Mouse (Mus musculus): Measurements from ENCODE around the gene Treh. TPM values are rescaled to one million over a fixed set of nuclear protein-coding genes. Genes with fewer than 3 reads are reported as not detected.

The Treh gene
- polyA plus RNA-seq, 1 experiment from 2014 or later, result not detected

GRCm38 (mm10) chr9:44645924-44646323 is 27.1 kb upstream of the Treh start:
- H3K4me1 ChIP-seq (replicated peaks), result peaks cover 3% of the 10 kb centered on the region; the same call in 1 of the 2 replicates
- H3K27me3 ChIP-seq, result no peaks in the 10 kb centered on the region
- H3K4me2 ChIP-seq, result peak overlapping the region; percentile 36; the same call in 1 of the 2 replicates
- ATAC-seq (replicated peaks; ENCODE audit: insufficient number of reproducible peaks, insufficient read depth, low FRiP score, low read depth), result no peak
- peaks cover under 1% of the 10 kb centered on the region; the same call in 1 of the 2 replicates for H3K36me3 ChIP-seq
- no peak overlapping the region for H3K27ac ChIP-seq
- no peak overlapping the region for H3K4me3 ChIP-seq
- no peaks in the 10 kb centered on the region for H3K9me3 ChIP-seq (replicated peaks)
- H3K9ac ChIP-seq, result no peak overlapping the region
- 55% methylated on average over 15 of the region's 15 CpGs for WGBS

DNA sequence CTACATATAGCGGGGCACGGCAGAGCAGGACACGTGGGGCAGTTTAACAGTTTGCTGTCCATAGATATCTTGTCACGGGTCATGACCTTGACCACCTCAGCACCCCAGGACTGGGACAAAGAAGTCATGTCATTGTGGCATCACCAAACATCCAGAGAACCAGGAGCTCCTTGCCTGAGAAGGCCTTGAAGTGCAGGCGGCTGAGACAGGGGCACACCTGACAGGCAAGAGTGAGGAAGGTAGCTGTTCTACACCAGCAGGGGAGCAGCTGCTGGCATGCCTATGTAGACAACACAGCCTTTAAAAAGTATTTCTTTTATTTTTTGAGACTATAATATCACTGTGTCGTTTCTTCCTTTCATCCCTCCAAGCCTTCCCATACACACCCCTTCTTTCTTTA is 26.7 kb upstream of the Treh start:
- Histone ChIP-seq H3K9ac (no peak overlapping the region), H3K4me1 (replicated peaks) (peaks cover 3% of the 10 kb centered on the region; the same call in 1 of the 2 replicates), H3K27me3 (no peaks in the 10 kb centered on the region), H3K9me3 (replicated peaks) (no peaks in the 10 kb centered on the region), H3K4me3 (no peak overlapping the region), H3K27ac (no peak overlapping the region), H3K4me2 (peak overlapping the region; percentile 36; the same call in 1 of the 2 replicates), H3K36me3 (no peaks in the 10 kb centered on the region)
- 68% methylated on average over 6 of the region's 6 CpGs for WGBS
- no peak for ATAC-seq (replicated peaks; ENCODE audit: insufficient number of reproducible peaks, insufficient read depth, low FRiP score, low read depth)

DNA sequence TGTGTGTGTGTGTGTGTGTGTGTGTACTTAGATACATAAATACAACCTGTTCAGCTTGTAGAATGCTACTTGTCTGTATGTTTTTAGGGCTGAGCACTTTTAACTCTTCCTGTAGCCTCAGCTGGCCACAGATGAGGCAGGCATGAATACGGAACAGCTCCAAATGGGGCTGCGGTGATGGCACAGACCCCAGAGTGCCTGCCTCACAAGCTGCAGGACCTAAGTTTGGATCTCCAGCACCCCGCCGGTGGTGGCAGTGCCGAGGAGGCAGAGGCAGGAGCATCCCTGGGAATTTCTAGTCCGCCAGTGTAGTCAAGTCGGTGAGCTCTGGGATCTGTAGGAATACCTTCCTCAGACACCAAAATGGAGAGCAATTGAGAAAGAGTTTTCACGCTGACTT is 26.0 kb upstream of the Treh start:
- no peaks in the 10 kb centered on the region for H3K36me3 ChIP-seq
- H3K4me1 ChIP-seq (replicated peaks), result peaks cover 3% of the 10 kb centered on the region; the same call in 1 of the 2 replicates
- ATAC-seq (replicated peaks; ENCODE audit: insufficient number of reproducible peaks, insufficient read depth, low FRiP score, low read depth), result no peak
- WGBS, result 90% methylated on average over 8 of the region's 8 CpGs
- no peak overlapping the region for H3K4me2 ChIP-seq
- H3K9ac ChIP-seq, result no peak overlapping the region
- no peak overlapping the region for H3K4me3 ChIP-seq
- H3K9me3 ChIP-seq (replicated peaks), result no peaks in the 10 kb centered on the region
- no peak overlapping the region for H3K27ac ChIP-seq
- no peaks in the 10 kb centered on the region for H3K27me3 ChIP-seq

GRCm38 (mm10) chr9:44647656-44648055 is 25.4 kb upstream of the Treh start:
- Histone ChIP-seq H3K9ac (no peak overlapping the region), H3K36me3 (no peaks in the 10 kb centered on the region), H3K4me1 (replicated peaks) (peaks cover 3% of the 10 kb centered on the region; the same call in 1 of the 2 replicates), H3K9me3 (replicated peaks) (no peaks in the 10 kb centered on the region), H3K27ac (no peak overlapping the region), H3K4me3 (no peak overlapping the region), H3K27me3 (no peaks in the 10 kb centered on the region), H3K4me2 (no peak overlapping the region)
- no peak for ATAC-seq (replicated peaks; ENCODE audit: insufficient number of reproducible peaks, insufficient read depth, low FRiP score, low read depth)
- WGBS, result 79% methylated on average over 4 of the region's 4 CpGs

GRCm38 (mm10) chr9:44648881-44649281 is 24.2 kb upstream of the Treh start:
- 65% methylated on average over 7 of the region's 7 CpGs for WGBS
- H3K4me1 ChIP-seq (replicated peaks), result peaks cover 3% of the 10 kb centered on the region; the same call in 1 of the 2 replicates
- no peak overlapping the region for H3K27ac ChIP-seq
- no peaks in the 10 kb centered on the region for H3K36me3 ChIP-seq
- no peak overlapping the region for H3K9ac ChIP-seq
- no peak overlapping the region for H3K4me2 ChIP-seq
- no peak overlapping the region for H3K4me3 ChIP-seq
- no peaks in the 10 kb centered on the region for H3K27me3 ChIP-seq
- no peaks in the 10 kb centered on the region for H3K9me3 ChIP-seq (replicated peaks)
- no peak for ATAC-seq (replicated peaks; ENCODE audit: insufficient number of reproducible peaks, insufficient read depth, low FRiP score, low read depth)

GRCm38 (mm10) chr9:44652027-44652426 is 21.0 kb upstream of the Treh start:
- 8% methylated on average over 8 of the region's 8 CpGs for WGBS
- Histone ChIP-seq H3K27me3 (no peaks in the 10 kb centered on the region), H3K4me3 (no peak overlapping the region), H3K4me2 (no peak overlapping the region), H3K36me3 (no peaks in the 10 kb centered on the region), H3K4me1 (replicated peaks) (peaks cover 4% of the 10 kb centered on the region; the same call in 1 of the 2 replicates), H3K9ac (no peak overlapping the region), H3K9me3 (replicated peaks) (no peaks in the 10 kb centered on the region), H3K27ac (no peak overlapping the region)
- ATAC-seq (replicated peaks; ENCODE audit: insufficient number of reproducible peaks, insufficient read depth, low FRiP score, low read depth), result peak; percentile 65

DNA sequence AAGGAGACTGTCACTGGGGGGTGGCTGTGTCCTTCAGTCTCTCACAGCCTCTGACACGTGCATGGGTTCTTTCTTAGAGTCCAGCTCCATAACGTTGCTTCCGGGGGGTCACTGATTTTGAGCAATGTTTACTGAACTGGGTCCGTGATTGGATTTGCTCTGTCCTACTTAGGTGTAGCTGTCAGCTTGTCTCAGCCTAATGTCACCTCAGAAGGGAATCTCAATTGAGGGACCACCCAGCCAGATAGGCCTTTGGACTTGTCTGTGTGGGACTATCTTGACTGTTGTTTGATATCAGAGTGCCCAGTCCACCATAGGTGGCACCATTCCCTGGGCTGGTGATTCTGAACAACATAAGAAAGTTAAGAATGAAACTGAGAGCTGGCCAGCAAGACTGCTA is 19.1 kb upstream of the Treh start:
- Histone ChIP-seq H3K9ac (no peak overlapping the region), H3K27ac (no peak overlapping the region), H3K4me2 (no peak overlapping the region), H3K4me3 (no peak overlapping the region), H3K36me3 (no peaks in the 10 kb centered on the region), H3K9me3 (replicated peaks) (no peaks in the 10 kb centered on the region), H3K27me3 (no peaks in the 10 kb centered on the region), H3K4me1 (replicated peaks) (peaks cover 4% of the 10 kb centered on the region; the same call in 1 of the 2 replicates)
- WGBS, result 61% methylated on average over 4 of the region's 4 CpGs
- no peak for ATAC-seq (replicated peaks; ENCODE audit: insufficient number of reproducible peaks, insufficient read depth, low FRiP score, low read depth)

GRCm38 (mm10) chr9:44655098-44656066 is 17.7 kb upstream of the Treh start:
- no peaks in the 10 kb centered on the region for H3K36me3 ChIP-seq
- peaks cover 4% of the 10 kb centered on the region; the same call in 1 of the 2 replicates for H3K4me1 ChIP-seq (replicated peaks)
- WGBS, result 17% methylated on average over 26 of the region's 26 CpGs
- peak overlapping the region; percentile 42 for H3K9ac ChIP-seq
- H3K27ac ChIP-seq, result no peak overlapping the region
- H3K9me3 ChIP-seq (replicated peaks), result 0 out of 2 replicates have a peak, but pooled peaks cover under 1% of the 10 kb centered on the region
- H3K27me3 ChIP-seq, result no peaks in the 10 kb centered on the region
- 0 out of 2 replicates have a peak, but pooled peaks have one; percentile 41 for ATAC-seq (replicated peaks; ENCODE audit: insufficient number of reproducible peaks, insufficient read depth, low FRiP score, low read depth)
- H3K4me3 ChIP-seq, result peak overlapping the region; percentile 34
- H3K4me2 ChIP-seq, result peak overlapping the region; percentile 65

- Histone ChIP-seq H3K27ac (no peak overlapping the region), H3K9me3 (replicated peaks) (0 out of 2 replicates have a peak, but pooled peaks cover 5% of the 10 kb centered on the region), H3K4me1 (replicated peaks) (no peaks in the 10 kb centered on the region), H3K27me3 (no peaks in the 10 kb centered on the region), H3K4me3 (no peak overlapping the region), H3K36me3 (no peaks in the 10 kb centered on the region), H3K4me2 (no peak overlapping the region), H3K9ac (no peak overlapping the region)
- 88% methylated on average over 6 of the region's 6 CpGs for WGBS
- no peak for ATAC-seq (replicated peaks; ENCODE audit: insufficient number of reproducible peaks, insufficient read depth, low FRiP score, low read depth)
These were observed 9.3 kb upstream of the Treh start for GRCm38 (mm10) chr9:44663706-44664105.

- no peak for ATAC-seq (replicated peaks; ENCODE audit: insufficient number of reproducible peaks, insufficient read depth, low FRiP score, low read depth)
- WGBS, result 79% methylated on average over 5 of the region's 5 CpGs
- Histone ChIP-seq H3K27me3 (no peaks in the 10 kb centered on the region), H3K4me3 (no peak overlapping the region), H3K4me2 (no peak overlapping the region), H3K9me3 (replicated peaks) (no peaks in the 10 kb centered on the region), H3K4me1 (replicated peaks) (no peaks in the 10 kb centered on the region), H3K36me3 (no peaks in the 10 kb centered on the region), H3K27ac (no peak overlapping the region), H3K9ac (no peak overlapping the region)
These were observed 1.6 kb upstream of the Treh start for GRCm38 (mm10) chr9:44671416-44671815.

DNA sequence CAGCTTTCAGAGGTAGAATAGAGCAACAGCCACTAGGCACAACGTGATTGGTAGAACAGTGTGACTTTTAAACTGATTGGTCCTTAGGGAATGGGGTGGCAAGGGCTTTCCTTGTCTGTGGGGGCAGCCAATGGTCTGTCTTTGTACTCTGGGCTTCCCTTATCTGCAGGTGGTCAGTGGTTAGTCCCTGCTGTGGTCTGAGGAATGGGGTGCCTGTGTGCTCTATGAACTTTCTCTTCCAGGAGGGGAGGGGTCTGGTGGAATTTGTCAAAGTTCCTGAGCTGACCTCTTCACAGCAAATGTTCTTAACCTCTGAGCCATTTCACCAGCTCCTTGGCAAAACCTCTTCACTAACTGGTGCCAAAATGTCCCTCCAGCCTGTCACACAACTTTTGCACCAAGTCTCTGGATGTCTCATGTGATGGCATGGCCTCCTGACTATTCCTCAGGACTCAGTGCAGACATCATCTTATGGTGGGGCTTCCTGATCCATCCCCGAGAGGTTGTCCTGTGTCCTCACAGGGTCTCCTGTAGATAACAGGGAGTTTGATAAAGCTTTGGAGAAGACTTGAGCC is 655 bp upstream of the Treh start:
- Histone ChIP-seq H3K9ac (no peak overlapping the region), H3K4me1 (replicated peaks) (no peaks in the 10 kb centered on the region), H3K4me2 (no peak overlapping the region), H3K9me3 (replicated peaks) (no peaks in the 10 kb centered on the region), H3K27ac (no peak overlapping the region), H3K36me3 (no peaks in the 10 kb centered on the region), H3K4me3 (no peak overlapping the region), H3K27me3 (no peaks in the 10 kb centered on the region)
- WGBS, result 50% methylated on average over 2 of the region's 2 CpGs
- ATAC-seq (replicated peaks; ENCODE audit: insufficient number of reproducible peaks, insufficient read depth, low FRiP score, low read depth), result no peak

Measured in heart, embryonic 15.5 days (tissue).